Comparison of ENCODE assay signal across 7 mouse cellular contexts in genomic region chr12:35896764-35897282, GRCm38 (mm10). TPM values are rescaled to one million over a fixed set of nuclear protein-coding genes. Genes with fewer than 3 reads are reported as not detected.
A peak's percentile ranks its signal among the peaks of the same experiment; 100 is the strongest.
DNase-seq lines count a peak whose midpoint lies in the region; ATAC-seq and TF ChIP-seq lines count a peak whose summit lies in the region.

No protein-coding gene starts in this region.

- no peak overlapping the region for H3K27ac ChIP-seq in lung, postnatal 0 days (ENCODE audit: low read length)
- H3K27ac ChIP-seq in forebrain, embryonic 12.5 days, result peak overlapping the region; percentile 36; the same call in 1 of the 2 replicates
- no peak overlapping the region for H3K27ac ChIP-seq in limb, embryonic 15.5 days

- WGBS in lung, postnatal 0 days, result 46% methylated on average over 4 of the region's 4 CpGs
- WGBS in forebrain, embryonic 12.5 days, result 4% methylated on average over 4 of the region's 4 CpGs
- WGBS in limb, embryonic 15.5 days, result 39% methylated on average over 4 of the region's 4 CpGs

- DNase-seq in lung, postnatal 0 days (ENCODE audit: low spot score), result no peak
- no peak for DNase-seq in lung, postnatal 14 days
- no peak for DNase-seq in adrenal gland, postnatal 10 days
- DNase-seq in layer of hippocampus, postnatal 14 days (ENCODE audit: low spot score in 2 of 2), result no peak

- no peak for TF ChIP-seq EP300 in lung, postnatal 0 days (IDR thresholded peaks at IDR 0.05)

- 0 out of 2 replicates have a peak overlapping the region, but pooled peaks have one; percentile 6 for H3K9ac ChIP-seq in lung, postnatal 0 days (replicated peaks; ENCODE audit: low read depth)
- H3K9ac ChIP-seq in forebrain, embryonic 12.5 days, result peak overlapping the region; percentile 38; the same call in 1 of the 2 replicates
- H3K9ac ChIP-seq in limb, embryonic 15.5 days, result no peak overlapping the region

- no peaks in the 10 kb centered on the region for H3K9me3 ChIP-seq in lung, postnatal 0 days (ENCODE audit: low read length)
- H3K9me3 ChIP-seq in forebrain, embryonic 12.5 days, result no peaks in the 10 kb centered on the region
- H3K9me3 ChIP-seq in limb, embryonic 15.5 days, result no peaks in the 10 kb centered on the region

- peak overlapping the region; percentile 29; the same call in 1 of the 2 replicates for H3K4me3 ChIP-seq in lung, postnatal 0 days (ENCODE audit: low read depth, low read length)
- peak overlapping the region; percentile 37 for H3K4me3 ChIP-seq in forebrain, embryonic 12.5 days (replicated peaks)
- H3K4me3 ChIP-seq in limb, embryonic 15.5 days, result peak overlapping the region; percentile 34

- no peaks in the 10 kb centered on the region for H3K36me3 ChIP-seq in lung, postnatal 0 days (ENCODE audit: insufficient read depth, low read length)
- no peaks in the 10 kb centered on the region for H3K36me3 ChIP-seq in forebrain, embryonic 12.5 days (replicated peaks)
- no peaks in the 10 kb centered on the region for H3K36me3 ChIP-seq in limb, embryonic 15.5 days

- no peak for ATAC-seq in lung, postnatal 0 days
- peak; percentile 52; the same call in 1 of the 2 replicates for ATAC-seq in forebrain, embryonic 12.5 days (ENCODE audit: low FRiP score)
- no peak for ATAC-seq in limb, embryonic 15.5 days (ENCODE audit: insufficient number of reproducible peaks, low FRiP score, low TSS enrichment, low read depth)
- no peak for ATAC-seq in megakaryocyte, adult 5-6 weeks (ENCODE audit: poor library complexity, severe bottlenecking)

- H3K27me3 ChIP-seq in lung, postnatal 0 days (replicated peaks; ENCODE audit: insufficient read depth, low read length), result no peaks in the 10 kb centered on the region
- H3K27me3 ChIP-seq in forebrain, embryonic 12.5 days, result no peaks in the 10 kb centered on the region
- no peaks in the 10 kb centered on the region for H3K27me3 ChIP-seq in limb, embryonic 15.5 days

- H3K4me1 ChIP-seq in lung, postnatal 0 days (ENCODE audit: insufficient read depth, low read depth, low read length), result no peaks in the 10 kb centered on the region
- H3K4me1 ChIP-seq in forebrain, embryonic 12.5 days, result peaks cover 33% of the 10 kb centered on the region
- H3K4me1 ChIP-seq in limb, embryonic 15.5 days, result no peaks in the 10 kb centered on the region

- peak overlapping the region; percentile 49 for H3K4me2 ChIP-seq in lung, postnatal 0 days (replicated peaks; ENCODE audit: low read depth, low read length)
- peak overlapping the region; percentile 54 for H3K4me2 ChIP-seq in forebrain, embryonic 12.5 days
- peak overlapping the region; percentile 49 for H3K4me2 ChIP-seq in limb, embryonic 15.5 days

- no peak for TF ChIP-seq CTCF in lung, postnatal 0 days (IDR thresholded peaks at IDR 0.05)

RNA-seq across cellular contexts. Expression of gene Agr3, which starts 28.6 kb away (rescaled TPM):
- polyA plus RNA-seq in lung, postnatal 0 days (2015; fragmentation: Nextera tagmentation; extraction: Ambion mirVana), result 5.7 and 6.9 TPM in 2 replicates
- 0.33 and 0.51 TPM in 2 replicates for polyA plus RNA-seq in forebrain, embryonic 12.5 days (2016; fragmentation: Nextera tagmentation; extraction: Ambion mirVana)
- polyA plus RNA-seq in limb, embryonic 15.5 days (2015; fragmentation: Nextera tagmentation; extraction: Ambion mirVana), result not detected in 2 replicates
- not detected for total RNA-seq in adrenal gland, postnatal 10 days (2021)
- total RNA-seq in layer of hippocampus, postnatal 14 days (2021), result not detected
- not detected in 2 replicates for total RNA-seq in megakaryocyte, adult 5-6 weeks (2015)
- not detected in 2 replicates for total RNA-seq in megakaryocyte, adult 5-6 weeks (2017)
